Comparison of ENCODE assay signal across 11 mouse cellular contexts in genomic region chr17:45752678-45753077, GRCm38 (mm10). TPM values are rescaled to one million over a fixed set of nuclear protein-coding genes. Genes with fewer than 3 reads are reported as not detected.
DNase-seq lines count a peak whose midpoint lies in the region; ATAC-seq and TF ChIP-seq lines count a peak whose summit lies in the region.
"Had no signal": no experiment of that assay in that cellular context is flagged by ENCODE, and none has a peak within 500 bp of the region (broad histone marks: within the 10 kb centered on the region; RNA-seq: fewer than 3 reads in every experiment).

No protein-coding gene starts in this region.

- H3K4me1 ChIP-seq in heart, embryonic 11.5 days (ENCODE audit: control insufficient read depth, insufficient read depth, low read length), result peaks cover 8% of the 10 kb centered on the region
- peaks cover 15 to 22% of the 10 kb centered on the region in 2 experiments for H3K4me1 ChIP-seq in CH12.LX (ENCODE audit: control insufficient read depth in 1 of 2, insufficient read depth in 2 of 2)
- peaks cover 14% of the 10 kb centered on the region for H3K4me1 ChIP-seq in heart, embryonic 10.5 days
- H3K4me1 ChIP-seq: midbrain, embryonic 12.5 days had no signal

- no peaks in the 10 kb centered on the region for H3K9me3 ChIP-seq in heart, embryonic 11.5 days (replicated peaks; ENCODE audit: control insufficient read depth, low read length)
- peaks cover 10% of the 10 kb centered on the region for H3K9me3 ChIP-seq in CH12.LX (replicated peaks; ENCODE audit: low read length)
- H3K9me3 ChIP-seq in heart, embryonic 10.5 days, result no peaks in the 10 kb centered on the region
- H3K9me3 ChIP-seq: midbrain, embryonic 12.5 days; stomach, embryonic 15.5 days had no signal

- TF ChIP-seq RAD21 in CH12.LX (IDR thresholded peaks at IDR 0.05; ENCODE audit: low read depth, low read length), result no peak

- in situ Hi-C loops in CH12.LX (cut with MboI; ENCODE audit: low pct_ligation_motif_present, low pct_unique_long_range_greater_than_20kb, low sequenced_read_pairs), result no loop called here

- no peak overlapping the region for H3K4me3 ChIP-seq in heart, embryonic 11.5 days (ENCODE audit: low read depth, low read length)
- H3K4me3 ChIP-seq in CH12.LX (replicated peaks in 1 of 3; ENCODE audit: low read depth in 2 of 3, low read length in 2 of 3, poor library complexity in 1 of 3) (no peak overlapping the region), macrophage (ENCODE audit: inconsistent target) (no peak overlapping the region)
- H3K4me3 ChIP-seq in heart, embryonic 10.5 days, result no peak overlapping the region
- H3K4me3 ChIP-seq: midbrain, embryonic 12.5 days; stomach, embryonic 15.5 days had no signal

- no peaks in the 10 kb centered on the region for H3K27me3 ChIP-seq in heart, embryonic 11.5 days (ENCODE audit: control insufficient read depth, insufficient read depth, low read length)
- peaks cover 76% of the 10 kb centered on the region for H3K27me3 ChIP-seq in CH12.LX (replicated peaks)
- H3K27me3 ChIP-seq in heart, embryonic 10.5 days (ENCODE audit: insufficient read depth, poor library complexity, severe bottlenecking), result peaks cover 26% of the 10 kb centered on the region
- H3K27me3 ChIP-seq: midbrain, embryonic 12.5 days; stomach, embryonic 15.5 days had no signal

- TF ChIP-seq POLR2A in CH12.LX (IDR thresholded peaks at IDR 0.05; ENCODE audit: low read depth, low read length), result no peak

- no peak overlapping the region for H3K4me2 ChIP-seq in heart, embryonic 11.5 days
- H3K4me2 ChIP-seq in CH12.LX (ENCODE audit: insufficient read depth, low read depth, poor library complexity, severe bottlenecking), result peak overlapping the region; percentile 26; the same call in 1 of the 2 replicates
- H3K4me2 ChIP-seq: midbrain, embryonic 12.5 days; stomach, embryonic 15.5 days had no signal

- 51% methylated on average over 11 of the region's 11 CpGs for WGBS in heart, embryonic 11.5 days (ENCODE audit: insufficient replicate concordance)
- 43% methylated on average over 11 of the region's 11 CpGs for WGBS in heart, embryonic 10.5 days
- WGBS in macrophage (ENCODE audit: missing documents), result 0% methylated on average over 11 of the region's 11 CpGs

- dilution Hi-C loops in CH12.LX (cut with MboI; ENCODE audit: extremely low pct_ligation_motif_present, extremely low pct_unique_long_range_greater_than_20kb, low sequenced_read_pairs), result no loop called here

- DNase-seq in heart, adult 18-20 months, result peak; percentile 55 to 73
- no peak for DNase-seq in CH12.LX (ENCODE audit: extremely low read depth)
- no peak for DNase-seq in heart, embryonic 10.5 days (ENCODE audit: low spot score)
- no peak for DNase-seq in left cerebral cortex, adult 9 months (ENCODE audit: low spot score in 2 of 2)
- DNase-seq in urinary bladder, postnatal 25 days (ENCODE audit: low spot score), result no peak
- DNase-seq in adrenal gland, postnatal 14 days, result no peak

- H3K27ac ChIP-seq in heart, embryonic 11.5 days (ENCODE audit: low read depth, low read length), result no peak overlapping the region
- H3K27ac ChIP-seq in CH12.LX (ENCODE audit: insufficient read depth, low read depth) (no peak overlapping the region), macrophage (peak overlapping the region; percentile 84)
- 0 out of 2 replicates have a peak overlapping the region, but pooled peaks have one; percentile 14 for H3K27ac ChIP-seq in heart, embryonic 10.5 days
- H3K27ac ChIP-seq: midbrain, embryonic 12.5 days; stomach, embryonic 15.5 days had no signal

- no peak overlapping the region for H3K9ac ChIP-seq in heart, embryonic 11.5 days (ENCODE audit: low read depth, low read length)
- no peak overlapping the region for H3K9ac ChIP-seq in CH12.LX (ENCODE audit: insufficient read depth, low read depth)
- H3K9ac ChIP-seq: midbrain, embryonic 12.5 days; stomach, embryonic 15.5 days had no signal

- TF ChIP-seq CTCF in CH12.LX (conservative IDR thresholded peaks at IDR 0.05 in 1 of 2, IDR thresholded peaks at IDR 0.05 in 1 of 2; ENCODE audit: low read depth in 2 of 2, low read length in 2 of 2), result no peak

- TF ChIP-seq EP300 in CH12.LX (IDR thresholded peaks at IDR 0.05; ENCODE audit: low read length), result peak; percentile 72

- no peaks in the 10 kb centered on the region for H3K79me2 ChIP-seq in CH12.LX (replicated peaks; ENCODE audit: control insufficient read depth, extremely low read depth, insufficient read depth, poor library complexity, severe bottlenecking)
- H3K79me2 ChIP-seq in macrophage (ENCODE audit: inconsistent target), result no peaks in the 10 kb centered on the region

- no peak for ATAC-seq in heart, embryonic 11.5 days (replicated peaks; ENCODE audit: insufficient number of reproducible peaks, low FRiP score, low TSS enrichment)

- no peaks in the 10 kb centered on the region for H3K36me3 ChIP-seq in heart, embryonic 11.5 days (ENCODE audit: control insufficient read depth, insufficient read depth, low read length)
- H3K36me3 ChIP-seq in CH12.LX (replicated peaks in 1 of 2; ENCODE audit: control insufficient read depth in 1 of 2, insufficient read depth in 1 of 2, low read length in 1 of 2), result no peaks in the 10 kb centered on the region
- H3K36me3 ChIP-seq in heart, embryonic 10.5 days, result no peaks in the 10 kb centered on the region
- H3K36me3 ChIP-seq in macrophage (ENCODE audit: inconsistent target), result no peaks in the 10 kb centered on the region
- H3K36me3 ChIP-seq: midbrain, embryonic 12.5 days; stomach, embryonic 15.5 days had no signal

TF ChIP-seq in CH12.LX, 34 proteins besides CTCF, POLR2A, EP300 and RAD21:
- TF ChIP-seq IRF4 (IDR thresholded peaks at IDR 0.05; ENCODE audit: low read depth, low read length) (peak; percentile 72), ELF1 (IDR thresholded peaks at IDR 0.05; ENCODE audit: low read depth, low read length) (peak; percentile 61), MYC (IDR thresholded peaks at IDR 0.05; ENCODE audit: low read depth, low read length) (no peak), MAX (IDR thresholded peaks at IDR 0.05; ENCODE audit: low read length) (0 out of 2 replicates have a peak, but pooled peaks have one; percentile 25), SIN3A (IDR thresholded peaks at IDR 0.05; ENCODE audit: low read length) (peak; percentile 52; the same call in 1 of the 2 replicates), MAZ (IDR thresholded peaks at IDR 0.05; ENCODE audit: low read depth, low read length) (peak; percentile 82; the same call in 1 of the 2 replicates), NRF1 (IDR thresholded peaks at IDR 0.05; ENCODE audit: low read depth, low read length) (peak; percentile 38; the same call in 1 of the 2 replicates), BHLHE40 (IDR thresholded peaks at IDR 0.05; ENCODE audit: low read depth, low read length) (peak; percentile 68), UBTF (IDR thresholded peaks at IDR 0.05; ENCODE audit: low read depth, low read length) (no peak), TCF12 (IDR thresholded peaks at IDR 0.05; ENCODE audit: low read depth, low read length) (peak; percentile 98), ZNF384 (IDR thresholded peaks at IDR 0.05; ENCODE audit: low read depth, low read length) (no peak), ZMIZ1 (IDR thresholded peaks at IDR 0.05; ENCODE audit: low read depth, low read length) (0 out of 2 replicates have a peak, but pooled peaks have one; percentile 18), ETS1 (conservative IDR thresholded peaks at IDR 0.05; ENCODE audit: low read depth, low read length) (peak; percentile 77), MEF2A (IDR thresholded peaks at IDR 0.05; ENCODE audit: borderline replicate concordance, low read depth, low read length) (peak; percentile 62; the same call in 1 of the 2 replicates), HCFC1 (IDR thresholded peaks at IDR 0.05; ENCODE audit: low read depth, low read length) (0 out of 2 replicates have a peak, but pooled peaks have one; percentile 10)

RNA-seq across cellular contexts. Expression of gene 1600014C23Rik, which starts 19.0 kb away (rescaled TPM):
- 1 to 10 TPM in 1 of 2 experiments, not detected in 1; 1.3 TPM for total RNA-seq in heart, adult 18-20 months (2021)
- polyA plus RNA-seq in heart, embryonic 11.5 days (2014; fragmentation: Nextera tagmentation; extraction: Ambion mirVana), result 0.48 and 0.80 TPM in 2 replicates
- total RNA-seq in CH12.LX (2012; rRNA removed) (0.38 TPM in 1 of 2 replicates, not detected in the other), CH12.LX (2014; rRNA removed) (not detected in 2 replicates)
- polyA plus RNA-seq in CH12.LX (2012; ENCODE audit: insufficient read length, low read depth) (not detected in 2 replicates), macrophage (2018) (not detected in 3 replicates)
- polyA plus RNA-seq in heart, embryonic 10.5 days (2016; fragmentation: Nextera tagmentation; extraction: Ambion mirVana), result 0.62 TPM in 1 of 2 replicates, not detected in the other
- not detected for total RNA-seq in macrophage (2018; cell fraction: chromatin; rRNA removed)
- not detected for total RNA-seq in macrophage (2018; cell fraction: cytosol; rRNA removed)
- total RNA-seq in macrophage (2018; cell fraction: nucleus; rRNA removed), result not detected
- not detected in 2 replicates for total RNA-seq in adrenal gland, postnatal 14 days (2021)
- total RNA-seq: layer of hippocampus, adult 18-20 months had no signal
- polyA plus RNA-seq: midbrain, embryonic 12.5 days; stomach, embryonic 15.5 days had no signal

Comparison
In these comparisons a context has a peak if more than half of its experiments do, and no peak if none do; other contexts are left out.
1. DNase-seq: peak in heart, adult 18-20 months (2 of 2); none in CH12.LX (single experiment), heart, embryonic 10.5 days (single experiment), left cerebral cortex, adult 9 months (0 of 2), urinary bladder, postnatal 25 days (single experiment) and adrenal gland, postnatal 14 days (single experiment).
2. H3K27ac ChIP-seq: peak in heart, embryonic 10.5 days (single experiment) and macrophage (single experiment); none in heart, embryonic 11.5 days (single experiment) and CH12.LX (single experiment).